In the genomic region with DNA sequence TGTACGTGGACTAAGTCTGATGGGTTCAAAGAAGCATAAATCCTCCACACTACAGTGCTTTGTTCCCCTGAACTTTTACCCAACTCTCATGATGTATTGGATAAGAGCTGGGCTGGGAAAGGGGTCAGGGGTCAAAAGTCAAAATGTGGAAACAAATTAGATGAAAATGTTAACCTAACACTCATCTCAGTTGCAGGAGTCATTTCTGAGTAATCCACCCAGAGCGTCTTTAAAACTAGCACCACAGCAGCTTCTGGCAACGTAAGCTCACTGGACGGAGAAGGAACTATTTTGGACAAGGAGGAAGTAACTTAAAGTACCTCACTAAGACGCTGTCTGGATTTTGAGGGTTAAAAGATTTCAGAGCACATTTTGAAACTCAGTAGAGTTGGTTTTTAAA, we compare ENCODE assay signal across 13 mouse cellular contexts. TPM values are rescaled to one million over a fixed set of nuclear protein-coding genes. Genes with fewer than 3 reads are reported as not detected.
"Had no signal": no experiment of that assay in that cellular context is flagged by ENCODE, and none has a peak within 500 bp of the region (broad histone marks: within the 10 kb centered on the region; RNA-seq: fewer than 3 reads in every experiment).

No protein-coding gene starts in this region.

- ATAC-seq: intestine, embryonic 15.5 days; midbrain, embryonic 15.5 days had no signal

- DNase-seq: kidney, adult 18-20 months; kidney, postnatal 10 days; lung, embryonic 14.5 days; lung, postnatal 10 days; retina, postnatal 1 day; right cerebral cortex, postnatal 4 days; thymus, postnatal 36 days had no signal

RNA-seq across cellular contexts. Expression of gene Gm3646, which starts 20.5 kb away (rescaled TPM):
- total RNA-seq: layer of hippocampus, adult 8-10 months; layer of hippocampus, postnatal 14 days; left cerebral cortex, adult 18-20 months; left cerebral cortex, postnatal 25 days had no signal
